Mouse (Mus musculus): ENCODE measurements around the gene Gpr108. TPM values are rescaled to one million over a fixed set of nuclear protein-coding genes. Genes with fewer than 3 reads are reported as not detected.

Gpr108 gene
- polyA plus RNA-seq, 1 experiment = 33.5 TPM

GRCm38 (mm10) chr17:57195326-57196010 lies 52.8 kb downstream of the Gpr108 start:
- Histone ChIP-seq H3K4me1 (ENCODE audit: control insufficient read depth, insufficient read depth, low read length) (no peaks in the 10 kb centered on the region), H3K4me3 (ENCODE audit: insufficient read depth, low read length) (no peak overlapping the region), H3K27ac (ENCODE audit: insufficient read depth, low read length) (no peak overlapping the region)
- TF ChIP-seq CTCF (IDR thresholded peaks at IDR 0.05; ENCODE audit: borderline replicate concordance, insufficient read depth, low read length) (no peak), POLR2A (IDR thresholded peaks at IDR 0.05; ENCODE audit: low read depth, low read length) (no peak)

GRCm38 (mm10) chr17:57194771-57195170 lies 53.5 kb downstream of the Gpr108 start:
- H3K27ac ChIP-seq (ENCODE audit: insufficient read depth, low read length) = no peak overlapping the region
- no peak overlapping the region for H3K4me3 ChIP-seq (ENCODE audit: insufficient read depth, low read length)
- no peak for TF ChIP-seq CTCF (IDR thresholded peaks at IDR 0.05; ENCODE audit: borderline replicate concordance, insufficient read depth, low read length)
- TF ChIP-seq POLR2A (IDR thresholded peaks at IDR 0.05; ENCODE audit: low read depth, low read length) = no peak

GRCm38 (mm10) chr17:57194041-57194507 lies 54.2 kb downstream of the Gpr108 start, which contains the start of gene Tnfsf14:
Gene Tnfsf14, minus strand, starts transcription at chr17:57194177.
- H3K27ac ChIP-seq (ENCODE audit: insufficient read depth, low read length) = no peak within 1 kb of the TSS
- no peak for TF ChIP-seq POLR2A (IDR thresholded peaks at IDR 0.05; ENCODE audit: low read depth, low read length)
- TF ChIP-seq CTCF (IDR thresholded peaks at IDR 0.05; ENCODE audit: borderline replicate concordance, insufficient read depth, low read length) = no peak
- no peak within 1 kb of the TSS for H3K4me3 ChIP-seq (ENCODE audit: insufficient read depth, low read length)
- H3K4me1 ChIP-seq (ENCODE audit: control insufficient read depth, insufficient read depth, low read length) = no peaks in the 10 kb centered on the region

More at GRCm38 (mm10) chr17:57194771-57195170, 53.5 kb downstream of the Gpr108 start:
- H3K4me1 ChIP-seq (ENCODE audit: control insufficient read depth, insufficient read depth, low read length) = no peaks in the 10 kb centered on the region

GRCm38 (mm10) chr17:57188510-57189192 lies 59.6 kb downstream of the Gpr108 start:
- no peak for TF ChIP-seq POLR2A (IDR thresholded peaks at IDR 0.05; ENCODE audit: low read depth, low read length)
- TF ChIP-seq CTCF (IDR thresholded peaks at IDR 0.05; ENCODE audit: borderline replicate concordance, insufficient read depth, low read length) = no peak
- no peaks in the 10 kb centered on the region for H3K4me1 ChIP-seq (ENCODE audit: control insufficient read depth, insufficient read depth, low read length)
- no peak overlapping the region for H3K27ac ChIP-seq (ENCODE audit: insufficient read depth, low read length)
- no peak overlapping the region for H3K4me3 ChIP-seq (ENCODE audit: insufficient read depth, low read length)

GRCm38 (mm10) chr17:57185641-57186040 lies 62.6 kb downstream of the Gpr108 start:
- Histone ChIP-seq H3K4me3 (ENCODE audit: insufficient read depth, low read length) (no peak overlapping the region), H3K4me1 (ENCODE audit: control insufficient read depth, insufficient read depth, low read length) (no peaks in the 10 kb centered on the region), H3K27ac (ENCODE audit: insufficient read depth, low read length) (no peak overlapping the region)
- TF ChIP-seq CTCF (IDR thresholded peaks at IDR 0.05; ENCODE audit: borderline replicate concordance, insufficient read depth, low read length) (no peak), POLR2A (IDR thresholded peaks at IDR 0.05; ENCODE audit: low read depth, low read length) (no peak)

Other genes with a start within 250 kb of the Gpr108 start
- not detected in 2 replicates for gene Pspn, start 248.4 kb downstream of the Gpr108 start, polyA plus RNA-seq (2011; ENCODE audit: insufficient read length, low read depth, missing spikeins)
- 49.7 and 62.1 TPM in 2 replicates for gene Gtf2f1, start 237.2 kb downstream of the Gpr108 start, polyA plus RNA-seq (2011; ENCODE audit: insufficient read length, low read depth, missing spikeins)
- not detected in 2 replicates for gene Gm17949, start 237.0 kb downstream of the Gpr108 start, polyA plus RNA-seq (2011; ENCODE audit: insufficient read length, low read depth, missing spikeins)
- gene Khsrp, start 216.9 kb downstream of the Gpr108 start, polyA plus RNA-seq (2011; ENCODE audit: insufficient read length, low read depth, missing spikeins) = 77.2 and 82.4 TPM in 2 replicates
- gene Slc25a41, start 206.8 kb downstream of the Gpr108 start, polyA plus RNA-seq (2011; ENCODE audit: insufficient read length, low read depth, missing spikeins) = not detected in 2 replicates
- gene Crb3, start 189.3 kb downstream of the Gpr108 start, polyA plus RNA-seq (2011; ENCODE audit: insufficient read length, low read depth, missing spikeins) = not detected in 2 replicates
- 8.4 and 10.4 TPM in 2 replicates for gene Slc25a23, start 188.6 kb downstream of the Gpr108 start, polyA plus RNA-seq (2011; ENCODE audit: insufficient read length, low read depth, missing spikeins)
- 0.40 TPM in 1 of 2 replicates, not detected in the other for gene Dennd1c, start 169.9 kb downstream of the Gpr108 start, polyA plus RNA-seq (2011; ENCODE audit: insufficient read length, low read depth, missing spikeins)
- 0.95 and 1.7 TPM in 2 replicates for gene Tubb4a, start 160.7 kb downstream of the Gpr108 start, polyA plus RNA-seq (2011; ENCODE audit: insufficient read length, low read depth, missing spikeins)
- gene Tnfsf9, start 143.1 kb downstream of the Gpr108 start, polyA plus RNA-seq (2011; ENCODE audit: insufficient read length, low read depth, missing spikeins) = 4.3 and 6.3 TPM in 2 replicates
- gene Cd70, start 98.7 kb downstream of the Gpr108 start, polyA plus RNA-seq (2011; ENCODE audit: insufficient read length, low read depth, missing spikeins) = not detected in 2 replicates
- gene Tnfsf14, start 54.3 kb downstream of the Gpr108 start, polyA plus RNA-seq (2011; ENCODE audit: insufficient read length, low read depth, missing spikeins) = not detected in 2 replicates
- 3.9 TPM in 2 replicates for gene C3, start 20.3 kb downstream of the Gpr108 start, polyA plus RNA-seq (2011; ENCODE audit: insufficient read length, low read depth, missing spikeins)
- 58.8 and 61.3 TPM in 2 replicates for gene Trip10, start 1.0 kb upstream of the Gpr108 start, polyA plus RNA-seq (2011; ENCODE audit: insufficient read length, low read depth, missing spikeins)
- 0.79 TPM in 1 of 2 replicates, not detected in the other for gene Vav1, start 30.7 kb upstream of the Gpr108 start, polyA plus RNA-seq (2011; ENCODE audit: insufficient read length, low read depth, missing spikeins)
- gene Adgre1, start 110.2 kb upstream of the Gpr108 start, polyA plus RNA-seq (2011; ENCODE audit: insufficient read length, low read depth, missing spikeins) = 0.60 and 3.4 TPM in 2 replicates

Data from embryonic fibroblast, embryonic 13.5 days (primary cell).